In the genomic region with DNA sequence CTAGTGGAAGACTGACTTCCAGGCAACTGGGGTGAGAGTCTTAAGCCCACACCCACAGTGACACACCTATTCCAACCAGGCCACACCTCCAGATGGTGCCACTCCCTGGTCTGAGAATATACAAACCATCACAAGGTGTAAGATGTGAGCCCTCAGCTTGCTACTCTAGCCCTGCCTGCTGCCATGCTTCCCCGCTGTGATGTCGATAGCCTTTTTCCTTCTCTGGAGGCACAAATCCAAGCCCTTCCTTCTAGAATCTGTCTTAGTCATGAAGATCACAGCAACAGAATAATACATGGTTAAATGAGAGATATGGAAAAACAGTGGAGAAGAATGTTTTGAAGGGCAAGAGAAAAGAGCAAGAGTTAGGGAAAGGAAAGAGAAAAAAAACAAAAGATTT, we compare ENCODE assay signal across 3 mouse cellular contexts.
DNase-seq lines count a peak whose midpoint lies in the region.

No protein-coding gene starts in this region.

- DNase-seq in ES-CJ7 (ENCODE audit: low read depth, low spot score) (peak; percentile 69), R1 (ENCODE audit: low read depth, low spot score) (peak; percentile 66), ZHBTc4 (ENCODE audit: low read depth, low spot score) (peak; percentile 58)
